Mouse (Mus musculus): ENCODE measurements around the gene Catsperd. TPM values are rescaled to one million over a fixed set of nuclear protein-coding genes. Genes with fewer than 3 reads are reported as not detected.
A peak's percentile ranks its signal among the peaks of the same experiment; 100 is the strongest.

The Catsperd gene
- total RNA-seq, 1 experiment = 1.3 TPM

DNA sequence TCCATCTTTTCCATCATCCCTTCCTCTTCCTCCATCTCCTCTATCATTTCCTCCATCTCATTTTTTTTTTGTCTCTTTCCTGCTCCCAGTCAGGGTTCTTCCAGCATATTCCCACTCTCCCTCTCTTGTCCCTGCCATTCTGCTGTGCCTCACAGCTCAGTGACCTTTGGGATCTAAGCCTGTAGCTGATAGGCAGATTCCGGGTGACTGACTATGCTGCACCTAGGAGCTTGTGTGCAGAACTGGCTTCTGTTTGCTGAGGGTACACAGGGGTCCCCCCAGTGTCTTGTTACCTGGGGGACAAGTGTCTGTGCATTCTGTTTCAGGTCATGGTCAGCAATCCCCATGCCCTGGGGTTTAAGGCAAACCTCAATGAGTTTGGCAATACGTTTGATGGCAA lies 26.8 kb downstream of the Catsperd start:
- no peak for TF ChIP-seq MAFK (IDR thresholded peaks at IDR 0.05; ENCODE audit: insufficient read depth, low read depth, low read length)
- no peak for TF ChIP-seq ZC3H11A (IDR thresholded peaks at IDR 0.05; ENCODE audit: borderline replicate concordance, low read depth, low read length)
- TF ChIP-seq ZNF384 (IDR thresholded peaks at IDR 0.05; ENCODE audit: low read depth, low read length) = no peak
- no peak for TF ChIP-seq HCFC1 (IDR thresholded peaks at IDR 0.05; ENCODE audit: borderline replicate concordance, insufficient read depth, low read length)
- TF ChIP-seq CHD2 (IDR thresholded peaks at IDR 0.05; ENCODE audit: low read depth, low read length) = no peak
- Histone ChIP-seq H3K9ac (ENCODE audit: insufficient read depth, low read depth, low read length, poor library complexity, severe bottlenecking) (no peak overlapping the region), H3K4me3 (ENCODE audit: insufficient read depth in 1 of 2, low read depth in 1 of 2, low read length in 2 of 2, poor library complexity in 1 of 2, severe bottlenecking in 1 of 2) (no peak overlapping the region), H3K4me1 (ENCODE audit: control insufficient read depth in 2 of 2, insufficient read depth in 2 of 2, low read length in 2 of 2, poor library complexity in 1 of 2) (peaks cover 0 to 7% of the 10 kb centered on the region in 2 experiments; a peak in 2 of 4 replicates), H3K9me3 (ENCODE audit: control insufficient read depth, insufficient read depth, low read depth, low read length) (no peaks in the 10 kb centered on the region), H3K36me3 (ENCODE audit: control insufficient read depth, insufficient read depth, low read length, poor library complexity, severe bottlenecking) (no peaks in the 10 kb centered on the region), H3K27ac (ENCODE audit: insufficient read depth, low read depth, low read length, poor library complexity, severe bottlenecking) (no peak overlapping the region)
- in situ Hi-C loops (cut with MboI; ENCODE audit: low sequenced_read_pairs in 2 of 2, unreplicated experiment in 2 of 2) = no loop called here
- no peak for DNase-seq (ENCODE audit: low read depth, low spot score)

DNA sequence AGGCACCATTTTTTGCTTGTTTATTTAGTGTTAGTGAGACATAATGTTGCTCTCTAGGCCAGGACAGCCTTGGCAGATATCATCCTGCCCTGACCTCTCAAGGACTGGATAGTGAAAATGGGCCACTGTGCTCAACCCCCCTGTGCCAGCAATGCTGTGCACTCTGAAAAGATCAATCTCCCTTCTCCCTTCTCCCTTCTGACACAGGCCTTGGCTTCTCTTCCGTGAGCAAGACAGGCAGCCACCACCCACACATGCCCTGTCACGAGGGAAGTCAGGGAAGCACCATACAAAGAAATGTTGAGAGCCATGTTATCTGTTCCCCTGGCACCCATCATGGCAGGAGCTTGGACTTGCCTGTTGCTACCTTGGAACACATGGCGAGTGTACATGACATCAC lies 27.4 kb downstream of the Catsperd start:
- Histone ChIP-seq H3K27ac (ENCODE audit: insufficient read depth, low read depth, low read length, poor library complexity, severe bottlenecking) (no peak overlapping the region), H3K9ac (ENCODE audit: insufficient read depth, low read depth, low read length, poor library complexity, severe bottlenecking) (no peak overlapping the region), H3K36me3 (ENCODE audit: control insufficient read depth, insufficient read depth, low read length, poor library complexity, severe bottlenecking) (no peaks in the 10 kb centered on the region), H3K4me3 (ENCODE audit: insufficient read depth in 1 of 2, low read depth in 1 of 2, low read length in 2 of 2, poor library complexity in 1 of 2, severe bottlenecking in 1 of 2) (no peak overlapping the region), H3K9me3 (ENCODE audit: control insufficient read depth, insufficient read depth, low read depth, low read length) (no peaks in the 10 kb centered on the region), H3K4me1 (ENCODE audit: control insufficient read depth in 2 of 2, insufficient read depth in 2 of 2, low read length in 2 of 2, poor library complexity in 1 of 2) (peaks cover 0 to 11% of the 10 kb centered on the region in 2 experiments; a peak in 2 of 4 replicates)
- in situ Hi-C loops (cut with MboI; ENCODE audit: low sequenced_read_pairs in 2 of 2, unreplicated experiment in 2 of 2) = no loop called here
- DNase-seq (ENCODE audit: low read depth, low spot score) = no peak
- TF ChIP-seq HCFC1 (IDR thresholded peaks at IDR 0.05; ENCODE audit: borderline replicate concordance, insufficient read depth, low read length) = no peak
- no peak for TF ChIP-seq MAFK (IDR thresholded peaks at IDR 0.05; ENCODE audit: insufficient read depth, low read depth, low read length)
- TF ChIP-seq ZNF384 (IDR thresholded peaks at IDR 0.05; ENCODE audit: low read depth, low read length) = no peak
- TF ChIP-seq CHD2 (IDR thresholded peaks at IDR 0.05; ENCODE audit: low read depth, low read length) = no peak
- no peak for TF ChIP-seq ZC3H11A (IDR thresholded peaks at IDR 0.05; ENCODE audit: borderline replicate concordance, low read depth, low read length)

DNA sequence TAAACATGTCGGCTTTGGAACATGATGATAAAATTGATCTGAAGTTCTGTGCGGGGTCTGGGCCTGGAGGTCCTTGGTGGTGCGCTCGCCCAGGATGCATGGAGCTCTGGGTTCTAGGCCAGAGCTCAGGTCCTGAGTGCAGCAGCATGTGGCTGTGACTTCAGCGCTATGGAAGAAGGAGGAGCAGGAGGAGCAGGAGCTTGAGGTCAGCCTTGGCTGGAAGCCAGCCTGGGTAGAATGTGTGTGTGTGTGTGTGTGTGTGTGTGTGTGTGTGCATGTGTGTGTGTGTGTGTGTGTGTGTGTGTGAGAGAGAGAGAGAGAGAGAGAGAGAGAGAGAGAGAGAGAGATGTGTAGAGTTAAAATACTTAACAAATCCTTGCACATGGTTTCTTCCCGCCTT lies 28.2 kb downstream of the Catsperd start:
- Histone ChIP-seq H3K27ac (ENCODE audit: insufficient read depth, low read depth, low read length, poor library complexity, severe bottlenecking) (no peak overlapping the region), H3K4me1 (ENCODE audit: control insufficient read depth in 2 of 2, insufficient read depth in 2 of 2, low read length in 2 of 2, poor library complexity in 1 of 2) (peaks cover 2 to 16% of the 10 kb centered on the region in 2 experiments; a peak in 2 of 4 replicates), H3K9me3 (ENCODE audit: control insufficient read depth, insufficient read depth, low read depth, low read length) (no peaks in the 10 kb centered on the region), H3K36me3 (ENCODE audit: control insufficient read depth, insufficient read depth, low read length, poor library complexity, severe bottlenecking) (no peaks in the 10 kb centered on the region), H3K9ac (ENCODE audit: insufficient read depth, low read depth, low read length, poor library complexity, severe bottlenecking) (no peak overlapping the region), H3K4me3 (ENCODE audit: insufficient read depth in 1 of 2, low read depth in 1 of 2, low read length in 2 of 2, poor library complexity in 1 of 2, severe bottlenecking in 1 of 2) (no peak overlapping the region)
- no peak for DNase-seq (ENCODE audit: low read depth, low spot score)
- in situ Hi-C loops (cut with MboI; ENCODE audit: low sequenced_read_pairs in 2 of 2, unreplicated experiment in 2 of 2) = no loop called here
- TF ChIP-seq ZC3H11A (IDR thresholded peaks at IDR 0.05; ENCODE audit: borderline replicate concordance, low read depth, low read length) = no peak
- no peak for TF ChIP-seq HCFC1 (IDR thresholded peaks at IDR 0.05; ENCODE audit: borderline replicate concordance, insufficient read depth, low read length)
- TF ChIP-seq CHD2 (IDR thresholded peaks at IDR 0.05; ENCODE audit: low read depth, low read length) = no peak
- no peak for TF ChIP-seq ZNF384 (IDR thresholded peaks at IDR 0.05; ENCODE audit: low read depth, low read length)
- no peak for TF ChIP-seq MAFK (IDR thresholded peaks at IDR 0.05; ENCODE audit: insufficient read depth, low read depth, low read length)

DNA sequence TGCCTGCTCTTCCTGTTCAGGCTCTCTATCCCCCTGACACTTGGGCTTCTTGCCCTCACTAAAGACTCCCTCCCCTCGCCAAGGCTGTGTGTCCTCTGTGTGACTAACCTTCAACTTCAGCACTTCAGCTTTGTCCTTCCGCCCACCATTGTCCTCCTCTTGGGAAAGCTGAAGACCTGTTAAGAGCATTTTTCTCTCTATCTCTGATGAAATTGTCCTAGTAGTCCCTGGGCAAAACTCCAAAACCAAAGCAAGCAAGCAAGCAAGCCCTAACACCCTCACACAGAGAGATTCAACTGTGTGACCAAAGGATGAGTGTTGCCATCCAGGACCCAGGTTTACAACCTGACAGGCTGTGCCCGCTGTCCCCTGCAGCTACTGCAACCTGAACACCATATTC lies 35.7 kb downstream of the Catsperd start:
- no peak for TF ChIP-seq HCFC1 (IDR thresholded peaks at IDR 0.05; ENCODE audit: borderline replicate concordance, insufficient read depth, low read length)
- Histone ChIP-seq H3K9me3 (ENCODE audit: control insufficient read depth, insufficient read depth, low read depth, low read length) (no peaks in the 10 kb centered on the region), H3K4me1 (ENCODE audit: control insufficient read depth in 2 of 2, insufficient read depth in 2 of 2, low read length in 2 of 2, poor library complexity in 1 of 2) (peaks cover 2 to 33% of the 10 kb centered on the region in 2 experiments; a peak in 3 of 4 replicates), H3K4me3 (ENCODE audit: insufficient read depth in 1 of 2, low read depth in 1 of 2, low read length in 2 of 2, poor library complexity in 1 of 2, severe bottlenecking in 1 of 2) (peak overlapping the region; percentile 27 to 50; a peak in 3 of 4 replicates), H3K36me3 (ENCODE audit: control insufficient read depth, insufficient read depth, low read length, poor library complexity, severe bottlenecking) (no peaks in the 10 kb centered on the region), H3K27ac (ENCODE audit: insufficient read depth, low read depth, low read length, poor library complexity, severe bottlenecking) (peak overlapping the region; percentile 1; the same call in 1 of the 2 replicates), H3K9ac (ENCODE audit: insufficient read depth, low read depth, low read length, poor library complexity, severe bottlenecking) (peak overlapping the region; percentile 15; the same call in 1 of the 2 replicates)
- in situ Hi-C loops (cut with MboI; ENCODE audit: low sequenced_read_pairs in 2 of 2, unreplicated experiment in 2 of 2) = no loop called here
- DNase-seq (ENCODE audit: low read depth, low spot score) = no peak

DNA sequence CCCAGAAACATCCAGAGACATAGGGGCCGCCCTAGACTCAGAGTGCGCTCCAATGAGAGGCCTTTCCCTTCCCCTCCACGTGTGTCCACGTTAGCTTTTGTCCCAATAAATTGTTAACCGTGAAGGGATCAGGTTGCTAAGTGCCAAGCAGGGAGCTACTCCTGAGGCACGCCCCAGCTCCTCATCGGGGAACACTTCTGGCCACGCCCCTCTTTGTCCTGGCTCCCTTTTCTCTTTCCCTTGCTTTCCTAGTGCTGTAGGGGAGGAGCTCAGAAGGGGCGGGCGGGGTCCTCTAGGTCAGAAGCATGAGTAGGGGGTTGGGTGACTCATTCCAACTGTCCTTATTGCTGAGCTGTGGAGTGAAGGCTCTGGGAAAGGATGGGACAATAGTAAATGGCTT lies 36.4 kb downstream of the Catsperd start:
- H3K9me3 ChIP-seq (ENCODE audit: control insufficient read depth, insufficient read depth, low read depth, low read length) = no peaks in the 10 kb centered on the region
- no peaks in the 10 kb centered on the region for H3K36me3 ChIP-seq (ENCODE audit: control insufficient read depth, insufficient read depth, low read length, poor library complexity, severe bottlenecking)
- peak overlapping the region; percentile 18; the same call in 1 of the 2 replicates for H3K9ac ChIP-seq (ENCODE audit: insufficient read depth, low read depth, low read length, poor library complexity, severe bottlenecking)
- no peak overlapping the region for H3K27ac ChIP-seq (ENCODE audit: insufficient read depth, low read depth, low read length, poor library complexity, severe bottlenecking)
- peak; percentile 88 for DNase-seq (ENCODE audit: low read depth, low spot score)
- no peak for TF ChIP-seq ZC3H11A (IDR thresholded peaks at IDR 0.05; ENCODE audit: borderline replicate concordance, low read depth, low read length)
- TF ChIP-seq MAFK (IDR thresholded peaks at IDR 0.05; ENCODE audit: insufficient read depth, low read depth, low read length) = 0 out of 2 replicates have a peak, but pooled peaks have one; percentile 18
- TF ChIP-seq ZNF384 (IDR thresholded peaks at IDR 0.05; ENCODE audit: low read depth, low read length) = no peak
- TF ChIP-seq HCFC1 (IDR thresholded peaks at IDR 0.05; ENCODE audit: borderline replicate concordance, insufficient read depth, low read length) = peak; percentile 32; the same call in 1 of the 2 replicates
- H3K4me1 ChIP-seq (ENCODE audit: control insufficient read depth in 2 of 2, insufficient read depth in 2 of 2, low read length in 2 of 2, poor library complexity in 1 of 2) = peaks cover 2 to 31% of the 10 kb centered on the region in 2 experiments; a peak in 3 of 4 replicates
- H3K4me3 ChIP-seq (ENCODE audit: insufficient read depth in 1 of 2, low read depth in 1 of 2, low read length in 2 of 2, poor library complexity in 1 of 2, severe bottlenecking in 1 of 2) = peak overlapping the region; percentile 27 to 50; a peak in 3 of 4 replicates
- in situ Hi-C loops (cut with MboI; ENCODE audit: low sequenced_read_pairs in 2 of 2, unreplicated experiment in 2 of 2) = no loop called here
